Comparison of ENCODE assay signal across 9 mouse cellular contexts in the genomic region with DNA sequence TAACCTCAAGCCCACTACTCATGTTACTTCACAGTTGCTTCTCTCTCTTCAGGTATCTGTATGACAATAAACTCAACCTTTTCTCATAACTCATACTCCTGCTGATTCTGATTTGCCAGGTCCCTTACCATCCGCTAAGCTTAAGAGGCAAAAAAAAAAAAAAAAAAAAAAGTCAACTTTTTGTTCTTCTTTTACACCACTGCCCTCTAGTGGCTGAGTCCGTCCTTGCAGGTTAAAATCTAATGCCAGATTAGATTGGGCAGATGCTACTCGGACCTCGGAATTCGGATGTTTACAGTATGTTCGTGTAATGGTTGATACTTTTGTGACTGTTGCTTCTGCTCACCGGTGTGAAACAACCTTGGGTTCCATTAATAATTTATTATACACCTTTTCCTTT. TPM values are rescaled to one million over a fixed set of nuclear protein-coding genes. Genes with fewer than 3 reads are reported as not detected.
DNase-seq lines count a peak whose midpoint lies in the region; ATAC-seq and TF ChIP-seq lines count a peak whose summit lies in the region.
"Had no signal": no experiment of that assay in that cellular context is flagged by ENCODE, and none has a peak within 500 bp of the region (broad histone marks: within the 10 kb centered on the region; RNA-seq: fewer than 3 reads in every experiment).

No protein-coding gene starts in this region.

- TF ChIP-seq POLR2A in cerebellum, adult 2 months (IDR thresholded peaks at IDR 0.05; ENCODE audit: borderline replicate concordance, insufficient read depth, low read length): no peak

- no peaks in the 10 kb centered on the region; the same call in 1 of the 2 replicates for H3K4me1 ChIP-seq in intestine, embryonic 14.5 days (replicated peaks; ENCODE audit: control insufficient read depth, insufficient read depth, low read length)
- no peaks in the 10 kb centered on the region for H3K4me1 ChIP-seq in intestine, embryonic 16.5 days (ENCODE audit: control insufficient read depth, insufficient read depth, low read length)
- H3K4me1 ChIP-seq in cerebellum, adult 2 months (ENCODE audit: control insufficient read depth, insufficient read depth, low read length): no peaks in the 10 kb centered on the region
- H3K4me1 ChIP-seq: megakaryocyte, embryonic 14.5 days had no signal

- intact Hi-C loops in left cerebral cortex, postnatal 25 days (cut with DNase I): loop anchor here (1.0 to 2.0 kb wide), 3 partner anchors 106 to 204 kb away; no protein-coding TSS in a partner anchor

- peak; percentile 94 for DNase-seq in intestine, embryonic 14.5 days (ENCODE audit: low spot score)
- DNase-seq in Muller cell, postnatal 12 days (ENCODE audit: inconsistent ontology term): peak; percentile 25
- DNase-seq in cerebellum, adult 2 months: peak; percentile 43 to 62
- DNase-seq in heart, postnatal 4 days: peak; percentile 82
- peak; percentile 71 to 78 for DNase-seq in left cerebral cortex, postnatal 25 days (ENCODE audit: low spot score in 2 of 2)
- DNase-seq in retina, embryonic 14.5 days (ENCODE audit: low spot score): peak; percentile 83

- H3K4me2 ChIP-seq in intestine, embryonic 14.5 days (ENCODE audit: low read length): no peak overlapping the region
- H3K4me2 ChIP-seq in intestine, embryonic 16.5 days (ENCODE audit: low read depth, low read length): no peak overlapping the region

- no peak overlapping the region for H3K9ac ChIP-seq in intestine, embryonic 14.5 days (ENCODE audit: low read length)
- H3K9ac ChIP-seq in intestine, embryonic 16.5 days (ENCODE audit: low read depth, low read length): no peak overlapping the region

- H3K27me3 ChIP-seq in intestine, embryonic 14.5 days (replicated peaks; ENCODE audit: control insufficient read depth, insufficient read depth, low read length): no peaks in the 10 kb centered on the region
- no peaks in the 10 kb centered on the region for H3K27me3 ChIP-seq in intestine, embryonic 16.5 days (replicated peaks; ENCODE audit: control insufficient read depth, insufficient read depth, low read length)
- no peaks in the 10 kb centered on the region; the same call in 1 of the 2 replicates for H3K27me3 ChIP-seq in cerebellum, adult 2 months (ENCODE audit: control insufficient read depth, insufficient read depth, low read length)

- TF ChIP-seq CTCF in cerebellum, adult 2 months (IDR thresholded peaks at IDR 0.05; ENCODE audit: borderline replicate concordance, insufficient read depth, low read depth, low read length): peak; percentile 42; the same call in 1 of the 2 replicates

- no peak overlapping the region for H3K4me3 ChIP-seq in intestine, embryonic 14.5 days (ENCODE audit: low read depth, low read length)
- H3K4me3 ChIP-seq in intestine, embryonic 16.5 days (ENCODE audit: low read length): no peak overlapping the region
- H3K4me3 ChIP-seq in cerebellum, adult 2 months (replicated peaks; ENCODE audit: insufficient read depth, low read depth, low read length): no peak overlapping the region
- H3K4me3 ChIP-seq: megakaryocyte, embryonic 14.5 days had no signal

- no peak for ATAC-seq in intestine, embryonic 14.5 days (replicated peaks; ENCODE audit: low FRiP score, low TSS enrichment, low read depth)
- ATAC-seq in intestine, embryonic 16.5 days: no peak
- no peak for ATAC-seq in erythroid progenitor cell, adult 5-6 weeks (replicated peaks; ENCODE audit: low FRiP score, poor library complexity, severe bottlenecking)

- WGBS in intestine, embryonic 14.5 days: 2% methylated on average over 7 of the region's 7 CpGs
- WGBS in intestine, embryonic 16.5 days: 2% methylated on average over 7 of the region's 7 CpGs
- under 1% methylated on average over 7 of the region's 7 CpGs for WGBS in cerebellum, adult 2 months

- no peak overlapping the region for H3K27ac ChIP-seq in intestine, embryonic 14.5 days (ENCODE audit: low read depth)
- H3K27ac ChIP-seq in intestine, embryonic 16.5 days (ENCODE audit: low read length): no peak overlapping the region
- no peak overlapping the region for H3K27ac ChIP-seq in cerebellum, adult 2 months (ENCODE audit: insufficient read depth, low read length)

- no peaks in the 10 kb centered on the region for H3K36me3 ChIP-seq in intestine, embryonic 14.5 days (ENCODE audit: control insufficient read depth, insufficient read depth, low read length)
- no peaks in the 10 kb centered on the region for H3K36me3 ChIP-seq in intestine, embryonic 16.5 days (ENCODE audit: control insufficient read depth, insufficient read depth, low read length)

- H3K9me3 ChIP-seq in intestine, embryonic 14.5 days (ENCODE audit: control insufficient read depth, low read length): no peaks in the 10 kb centered on the region
- no peaks in the 10 kb centered on the region for H3K9me3 ChIP-seq in intestine, embryonic 16.5 days (ENCODE audit: control insufficient read depth, low read length)
- H3K9me3 ChIP-seq: megakaryocyte, embryonic 14.5 days had no signal

RNA-seq across cellular contexts. Expression of a gene that starts 3.7 kb away (rescaled TPM):
- not detected in 2 replicates for polyA plus RNA-seq in intestine, embryonic 14.5 days (2014; fragmentation: Nextera tagmentation; extraction: Ambion mirVana)
- polyA plus RNA-seq in intestine, embryonic 16.5 days (2015; fragmentation: Nextera tagmentation; extraction: Ambion mirVana): not detected in 2 replicates
- polyA plus RNA-seq in cerebellum, adult 2 months (2012; rRNA removed): 0.05 and 0.13 TPM in 2 replicates
- not detected for total RNA-seq in heart, postnatal 4 days (2021)
- under 1 TPM; 0.11 to 0.25 TPM for total RNA-seq in left cerebral cortex, postnatal 25 days (2021)
- not detected in 2 replicates for total RNA-seq in erythroid progenitor cell, adult 5-6 weeks (2015; ENCODE audit: low replicate concordance)
- not detected in 2 replicates for total RNA-seq in erythroid progenitor cell, adult 5-6 weeks (2017; ENCODE audit: low replicate concordance)

RNA-seq across cellular contexts. Expression of a gene that starts 49.2 kb away (rescaled TPM):
- 0.31 and 0.37 TPM in 2 replicates for polyA plus RNA-seq in intestine, embryonic 14.5 days (2014; fragmentation: Nextera tagmentation; extraction: Ambion mirVana)
- polyA plus RNA-seq in intestine, embryonic 16.5 days (2015; fragmentation: Nextera tagmentation; extraction: Ambion mirVana): 0.34 and 0.54 TPM in 2 replicates
- polyA plus RNA-seq in cerebellum, adult 2 months (2012; rRNA removed): 0.97 and 1.2 TPM in 2 replicates
- total RNA-seq in heart, postnatal 4 days (2021): under 1 TPM; 0.52 to 0.81 TPM
- 1 to 10 TPM in 1 of 2 experiments, under 1 TPM in 1; 0.96 to 1.5 TPM for total RNA-seq in left cerebral cortex, postnatal 25 days (2021)
- not detected in 2 replicates for total RNA-seq in erythroid progenitor cell, adult 5-6 weeks (2015; ENCODE audit: low replicate concordance)
- not detected in 2 replicates for total RNA-seq in erythroid progenitor cell, adult 5-6 weeks (2017; ENCODE audit: low replicate concordance)

Comparison
In these comparisons a context has a peak if more than half of its experiments do, and no peak if none do; other contexts are left out.
1. DNase-seq: peak in every context shown above with its lines; median percentile 94 in intestine, embryonic 14.5 days; 83 in retina, embryonic 14.5 days; 82 in heart, postnatal 4 days; 74 in left cerebral cortex, postnatal 25 days; 52 in cerebellum, adult 2 months; 25 in Muller cell, postnatal 12 days.